Mouse (Mus musculus): ENCODE results near the gene Gm20388.

- no peak for TF ChIP-seq CTCF (IDR thresholded peaks at IDR 0.05; ENCODE audit: borderline replicate concordance, insufficient read depth, low read depth, low read length)
- TF ChIP-seq POLR2A (IDR thresholded peaks at IDR 0.05; ENCODE audit: borderline replicate concordance, insufficient read depth, low read length), result no peak
Observed at GRCm38 (mm10) chr8:121721072-121721471, 1810.4 kb downstream of the Gm20388 start.
